Mouse (Mus musculus) cerebellum, postnatal 25 days (tissue): Measurements from ENCODE around the gene Olfr1506.
"Not testable (repeated sequence)": the region's sequence is repeated elsewhere in the genome, so short reads cannot be mapped to it uniquely, and the experiment has no call there.

ENCODE experiments used
- DNase-seq, 2 experiments: peaks; one replicate each; pipeline ENCODE4 v3.0.0; 2021; ENCODE audit warnings: mixed read lengths in 2 of 2

Gene Olfr1506

DNA sequence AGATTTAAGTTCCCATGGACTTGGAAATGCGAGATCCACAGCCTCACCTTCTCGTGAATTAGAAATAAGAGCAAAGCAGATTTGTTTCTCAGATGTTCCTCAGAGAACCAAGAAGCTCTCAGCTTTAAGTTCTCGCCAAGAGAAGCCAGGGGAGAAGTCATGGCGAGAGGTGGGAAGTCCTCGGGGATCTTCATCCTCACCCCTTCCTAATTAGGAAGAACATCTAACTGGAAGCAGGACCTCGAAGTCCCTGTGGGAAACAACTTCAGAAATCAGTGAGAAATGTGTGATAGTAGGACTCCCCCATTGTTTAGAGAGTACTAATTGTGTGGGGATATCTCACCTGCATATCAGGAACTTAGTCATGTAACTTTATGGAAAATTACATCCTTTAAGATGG lies at the start of gene Olfr1506:
Olfr1506 (minus strand) TSS at position 101 of the 400 bp plus-strand sequence.
- DNase-seq: not testable (repeated sequence)

DNA sequence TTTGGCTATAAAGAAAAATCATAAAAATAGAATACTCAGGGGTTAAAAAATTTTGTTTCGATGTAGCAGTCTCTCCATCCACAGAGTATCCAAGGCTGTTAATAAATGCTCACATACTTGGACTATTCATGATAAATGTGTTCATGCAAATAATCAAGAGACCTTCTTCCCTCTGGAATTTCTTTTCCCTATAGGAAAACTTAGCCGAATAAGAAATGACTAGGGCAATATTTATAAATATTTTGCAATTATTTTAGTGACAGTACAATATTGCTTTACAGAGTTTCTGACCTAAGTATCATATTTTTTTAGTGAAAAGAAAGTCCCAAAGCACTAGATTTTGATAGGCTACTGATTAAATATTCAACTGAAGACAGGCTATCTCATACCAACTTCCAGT lies 46.6 kb upstream of the Olfr1506 start, which contains the start of gene Olfr1271:
Olfr1271 (minus strand) TSS at position 101 of the 400 bp plus-strand sequence.
- no peak for DNase-seq

DNA sequence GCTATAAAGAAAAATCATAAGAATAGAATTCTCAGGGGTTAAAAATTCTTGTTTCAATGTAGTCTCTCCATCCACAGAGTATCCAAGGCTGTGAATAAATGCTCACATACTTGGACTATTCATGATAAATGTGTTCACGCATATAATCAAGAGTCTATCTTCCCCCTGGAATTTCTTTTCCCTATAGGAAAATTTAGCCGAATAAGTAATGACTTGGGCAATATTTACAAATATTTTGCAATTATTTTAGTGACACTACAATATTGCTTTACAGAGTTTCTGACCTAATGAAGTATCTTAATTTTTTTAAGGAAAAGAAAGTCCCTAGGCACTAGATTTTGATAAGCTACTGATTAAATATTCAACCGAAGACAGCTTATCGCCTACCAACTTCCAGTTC lies 33.2 kb upstream of the Olfr1506 start, which contains the start of gene Olfr142:
Olfr142 (minus strand) TSS at position 101 of the 400 bp plus-strand sequence.
- no peak for DNase-seq

DNA sequence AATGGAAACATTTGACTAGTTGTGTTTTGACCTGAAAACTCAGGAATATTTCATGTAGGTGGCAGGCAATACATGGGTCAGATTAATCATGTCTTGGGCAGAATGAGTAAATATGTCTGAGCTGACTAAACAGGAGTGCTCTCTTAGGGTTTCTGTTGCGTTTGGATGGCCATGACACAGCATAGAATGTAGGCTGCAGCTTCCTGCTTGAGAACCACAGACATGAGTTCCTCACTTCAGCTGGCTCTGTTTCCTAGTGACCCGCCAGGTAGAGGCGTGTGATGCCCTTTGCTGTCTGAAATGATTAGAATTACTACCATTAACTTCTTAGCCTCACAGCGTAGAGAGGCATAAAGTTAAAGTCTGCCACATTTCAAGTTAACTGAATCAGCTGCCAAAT lies 24.7 kb downstream of the Olfr1506 start:
- DNase-seq: not testable (repeated sequence)

DNA sequence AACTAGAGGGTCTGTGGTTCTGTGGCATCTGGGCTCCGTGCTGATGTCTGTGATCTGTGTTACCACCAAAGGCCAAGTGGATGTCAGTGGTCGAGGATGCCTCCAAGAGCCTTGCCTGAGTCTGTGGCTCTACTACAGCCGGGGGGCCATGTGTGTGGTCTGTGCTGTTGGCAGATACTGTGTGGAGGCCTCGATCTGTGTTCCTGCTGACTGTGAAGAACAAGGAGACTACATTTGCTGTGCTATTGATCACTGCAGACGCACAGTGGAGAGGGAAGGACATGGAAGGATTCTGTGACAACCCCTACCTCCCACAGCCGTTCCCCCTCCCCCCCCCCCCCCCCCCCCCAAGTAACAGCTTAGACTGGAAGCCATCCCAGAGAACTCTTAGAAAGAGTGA lies 29.0 kb downstream of the Olfr1506 start:
- not testable (repeated sequence) for DNase-seq

DNA sequence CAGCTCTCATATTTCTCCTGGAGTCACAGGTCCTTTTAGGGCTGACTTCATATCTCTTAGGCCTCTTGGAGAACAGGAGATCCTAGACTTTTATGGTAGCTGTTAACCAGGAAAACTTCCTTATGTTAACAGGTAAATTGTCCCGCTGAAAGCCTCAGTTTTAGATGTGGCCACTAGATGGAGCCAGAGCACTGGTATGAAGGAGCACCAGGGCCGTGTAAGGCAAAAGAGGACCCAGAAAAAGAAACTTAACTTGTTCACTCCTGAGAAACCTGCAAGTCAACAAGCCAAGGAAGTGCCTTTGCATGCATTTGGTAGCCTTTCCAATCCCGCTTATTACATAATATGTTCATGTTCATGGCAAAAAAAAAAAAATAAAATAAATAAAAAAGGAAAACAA lies 29.5 kb downstream of the Olfr1506 start:
- DNase-seq: not testable (repeated sequence)

DNA sequence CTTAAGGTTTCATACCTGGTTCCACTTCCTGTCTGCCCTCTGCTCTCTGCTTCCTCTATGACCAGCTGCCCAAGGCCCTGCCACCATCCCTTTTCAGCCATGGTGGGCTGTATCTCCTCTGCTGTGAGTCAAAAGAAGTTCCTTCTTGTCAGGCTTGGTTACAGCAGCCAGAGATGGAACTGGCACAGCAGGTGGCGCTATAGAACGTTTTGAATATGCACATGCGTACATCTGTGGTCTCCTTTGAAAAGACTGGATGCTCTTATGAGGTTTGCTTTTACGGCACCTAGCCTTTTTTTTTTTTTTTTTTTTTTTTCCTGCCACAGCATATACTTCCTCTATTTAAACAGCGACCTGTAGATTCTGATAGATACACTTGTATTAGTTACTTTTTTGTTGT lies 37.2 kb downstream of the Olfr1506 start:
- not testable (repeated sequence) for DNase-seq

DNA sequence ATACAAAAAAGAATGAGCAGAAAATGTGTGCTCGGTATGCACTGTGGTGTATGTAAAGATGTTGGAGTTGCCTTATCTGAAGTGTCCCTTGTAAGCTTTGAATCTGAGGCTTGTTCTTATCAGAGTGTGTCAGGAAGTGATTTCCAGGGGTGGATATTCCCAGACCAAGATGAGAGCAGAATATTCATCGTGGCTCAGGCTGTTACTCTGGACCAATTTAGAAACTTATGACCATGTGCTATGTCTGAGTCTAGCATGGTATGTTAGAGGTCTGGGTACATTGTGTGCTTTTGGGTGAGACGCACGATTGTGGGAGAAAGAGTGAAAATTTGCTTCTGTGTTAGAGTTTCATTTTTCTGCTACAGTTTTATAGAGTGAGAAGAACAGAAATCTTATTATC lies 38.2 kb downstream of the Olfr1506 start:
- not testable (repeated sequence) for DNase-seq
